Mouse (Mus musculus): ENCODE results near the gene Gm21767. TPM values are rescaled to one million over a fixed set of nuclear protein-coding genes. Genes with fewer than 3 reads are reported as not detected.

Gene Gm21767
- not detected for total RNA-seq (2023)

DNA sequence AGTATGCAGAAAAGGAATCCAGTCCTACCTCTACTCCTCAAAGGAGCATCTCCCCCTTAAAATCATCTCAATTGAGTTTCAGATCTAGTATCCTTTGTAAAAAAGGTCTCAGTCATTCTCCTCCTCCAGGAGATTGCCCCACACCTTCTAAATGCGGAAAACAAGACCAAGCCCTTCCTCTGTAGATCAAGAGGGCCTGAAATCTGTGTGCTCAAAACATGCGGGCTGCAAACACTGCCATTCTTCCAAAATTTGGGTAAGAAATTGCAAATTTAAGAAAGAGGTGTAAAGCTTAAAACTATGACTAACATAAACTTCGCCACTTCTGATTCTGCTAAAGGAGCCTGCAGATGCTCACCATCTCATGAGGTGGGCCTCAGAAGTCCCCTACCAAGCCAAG is at the start of gene Gm21767:
Gene Gm21767, plus strand, starts transcription at position 301 of the 400 bp plus-strand sequence.

